Mouse (Mus musculus) limb, embryonic 13.5 days (tissue): ENCODE measurements around the gene Rab3ip. TPM values are rescaled to one million over a fixed set of nuclear protein-coding genes. Genes with fewer than 3 reads are reported as not detected.

Experiments
- ATAC-seq: fragments of 200-750 bp; cut with Nextera tagmentation; 2 replicates; pipeline ENCODE4 v1.8.0; 2017; ENCODE audit warnings: low read depth, moderate number of reproducible peaks, moderate TSS enrichment; ENCODE audit not compliant: low FRiP score
- H3K27ac ChIP-seq: fragments of 300-500 bp; sonication (generic); 2 replicates; pipeline ENCODE4 v1.5.1; 2015; ENCODE audit warnings: inconsistent platforms, mild to moderate bottlenecking, moderate library complexity
- H3K27me3 ChIP-seq: fragments of 300-500 bp; sonication (generic); 2 replicates; pipeline ENCODE4 v1.6.1; 2015; ENCODE audit warnings: mild to moderate bottlenecking, inconsistent platforms
- H3K36me3 ChIP-seq: fragments of 300-500 bp; sonication (generic); 2 replicates; pipeline ENCODE4 v1.6.1; 2015; ENCODE audit warnings: inconsistent platforms, mild to moderate bottlenecking, moderate library complexity
- H3K4me1 ChIP-seq: fragments of 300-500 bp; sonication (generic); 2 replicates; pipeline ENCODE4 v1.6.1; 2015; ENCODE audit warnings: inconsistent platforms
- H3K4me2 ChIP-seq: fragments of 300-500 bp; sonication (generic); replicated peaks from 2 replicates; pipeline ENCODE4 v1.6.1; 2015; ENCODE audit warnings: inconsistent platforms, mild to moderate bottlenecking, moderate library complexity
- H3K4me3 ChIP-seq: fragments of 300-500 bp; sonication (generic); 2 replicates; pipeline ENCODE4 v1.5.1; 2015; ENCODE audit warnings: moderate library complexity, mild to moderate bottlenecking, inconsistent platforms
- H3K9ac ChIP-seq: fragments of 300-500 bp; sonication (generic); 2 replicates; pipeline ENCODE4 v1.6.1; 2015; ENCODE audit warnings: mild to moderate bottlenecking, inconsistent platforms
- H3K9me3 ChIP-seq: fragments of 300-500 bp; sonication (generic); 2 replicates; pipeline ENCODE4 v1.6.1; 2016; ENCODE audit warnings: inconsistent platforms
- WGBS: fragments of 180-500 bp; shearing (Covaris S2); methylation state at CpG from one replicate; pipeline ENCODE4 v1.1.7; 2015; 5-methylcytosine and 5-hydroxymethylcytosine counted together
- polyA plus RNA-seq: library from polyadenylated mRNA; unstranded; fragments of >200 nt; fragmentation: Nextera tagmentation; extraction: Ambion mirVana; gene quantifications from 2 replicates; pipeline ENCODE4 v1.2.1, GENCODE M21; 2015

The Rab3ip gene
- polyA plus RNA-seq, 1 experiment from 2014 or later, result 40.4 TPM

DNA sequence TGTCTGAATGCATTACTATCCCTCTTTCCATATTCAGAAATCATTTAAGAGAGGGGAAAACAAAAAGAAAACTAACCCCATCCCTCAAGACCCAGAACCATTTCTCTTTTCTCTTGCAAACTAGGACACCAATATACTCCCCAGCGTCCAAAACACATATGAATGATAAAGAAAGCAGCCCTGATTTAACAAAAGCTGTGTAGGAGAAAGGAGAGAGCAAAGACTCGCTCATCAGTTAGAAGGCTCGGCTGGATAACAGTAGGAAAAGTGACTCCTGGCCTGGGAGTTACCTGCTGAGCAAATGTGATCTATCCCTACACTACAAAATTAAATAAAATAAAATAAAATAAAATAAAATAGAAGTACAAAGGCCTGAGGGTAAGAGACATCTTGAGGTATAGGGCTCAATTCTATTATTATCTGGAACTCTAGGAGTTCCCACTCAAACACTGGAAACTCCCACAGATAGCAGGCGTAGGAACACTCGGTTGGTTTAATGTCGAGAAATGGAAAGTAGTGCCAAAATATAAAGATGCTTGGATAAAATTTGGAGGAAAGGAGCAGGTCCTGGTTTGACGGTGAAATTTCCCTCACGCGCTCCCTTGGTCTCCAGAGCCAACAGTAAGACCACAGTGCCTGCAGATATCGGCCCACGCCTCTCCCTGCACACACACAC is 6.1 kb upstream of the Rab3ip start:
- H3K27me3 ChIP-seq, result no peaks in the 10 kb centered on the region
- H3K36me3 ChIP-seq, result 0 out of 2 replicates have a peak, but pooled peaks cover 8% of the 10 kb centered on the region
- WGBS, result 90% methylated on average over 11 of the region's 11 CpGs
- H3K4me2 ChIP-seq, result no peak overlapping the region
- no peak overlapping the region for H3K4me3 ChIP-seq
- H3K9ac ChIP-seq, result no peak overlapping the region
- no peak for ATAC-seq
- no peaks in the 10 kb centered on the region for H3K9me3 ChIP-seq
- H3K4me1 ChIP-seq, result 0 out of 2 replicates have a peak, but pooled peaks cover 4% of the 10 kb centered on the region
- no peak overlapping the region for H3K27ac ChIP-seq

DNA sequence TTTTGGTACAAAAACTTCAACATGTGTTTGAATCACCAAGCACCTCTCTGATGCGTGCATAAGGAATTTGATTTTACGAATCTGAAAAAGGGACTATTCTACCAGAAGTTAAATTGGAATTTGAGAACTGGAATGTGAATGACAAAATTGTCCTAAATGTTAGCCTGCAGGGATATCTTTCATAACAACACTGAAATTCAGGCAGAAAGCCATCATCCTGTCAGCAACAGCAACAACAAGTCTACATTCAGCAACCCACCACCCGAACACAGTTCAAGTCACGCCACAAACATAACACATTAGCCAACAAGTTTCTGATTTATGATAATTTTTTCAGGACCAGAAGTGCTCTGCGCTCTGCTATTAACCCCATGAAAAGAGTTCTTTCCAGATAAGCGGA is 4.6 kb upstream of the Rab3ip start:
- 0 out of 2 replicates have a peak, but pooled peaks cover 8% of the 10 kb centered on the region for H3K36me3 ChIP-seq
- H3K27me3 ChIP-seq, result no peaks in the 10 kb centered on the region
- peaks cover 7% of the 10 kb centered on the region; the same call in 1 of the 2 replicates for H3K4me1 ChIP-seq
- H3K9ac ChIP-seq, result no peak overlapping the region
- H3K27ac ChIP-seq, result no peak overlapping the region
- H3K9me3 ChIP-seq, result no peaks in the 10 kb centered on the region
- H3K4me2 ChIP-seq, result no peak overlapping the region
- WGBS, result 85% methylated on average over 6 of the region's 6 CpGs
- ATAC-seq, result no peak
- H3K4me3 ChIP-seq, result no peak overlapping the region

DNA sequence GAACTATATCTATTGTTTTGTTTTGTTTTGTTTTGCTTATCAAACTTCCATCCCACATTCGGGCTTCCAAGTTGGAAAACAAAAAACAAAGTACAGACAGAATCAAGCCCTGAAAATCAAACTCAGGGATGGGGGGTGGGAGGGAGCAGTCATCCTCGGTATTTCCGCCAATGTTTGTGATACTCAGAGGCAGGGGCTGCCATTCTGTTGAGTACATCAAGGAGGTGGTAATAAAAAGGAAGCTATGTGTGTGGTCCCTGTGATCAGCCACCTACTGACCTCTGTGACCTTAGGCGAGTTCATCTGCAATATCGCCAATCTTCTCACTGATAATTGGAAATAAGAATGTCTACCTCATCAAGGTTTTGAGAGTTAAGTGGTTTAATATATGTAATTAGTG is 317 bp upstream of the Rab3ip start:
- H3K9ac ChIP-seq, result no peak overlapping the region
- no peak overlapping the region for H3K27ac ChIP-seq
- H3K9me3 ChIP-seq, result no peaks in the 10 kb centered on the region
- peaks cover 39% of the 10 kb centered on the region for H3K4me1 ChIP-seq
- WGBS, result 20% methylated on average over 5 of the region's 5 CpGs
- peak overlapping the region; percentile 78 for H3K4me3 ChIP-seq
- H3K4me2 ChIP-seq, result peak overlapping the region; percentile 69
- H3K27me3 ChIP-seq, result no peaks in the 10 kb centered on the region
- 0 out of 2 replicates have a peak, but pooled peaks cover 5% of the 10 kb centered on the region for H3K36me3 ChIP-seq
- no peak for ATAC-seq

DNA sequence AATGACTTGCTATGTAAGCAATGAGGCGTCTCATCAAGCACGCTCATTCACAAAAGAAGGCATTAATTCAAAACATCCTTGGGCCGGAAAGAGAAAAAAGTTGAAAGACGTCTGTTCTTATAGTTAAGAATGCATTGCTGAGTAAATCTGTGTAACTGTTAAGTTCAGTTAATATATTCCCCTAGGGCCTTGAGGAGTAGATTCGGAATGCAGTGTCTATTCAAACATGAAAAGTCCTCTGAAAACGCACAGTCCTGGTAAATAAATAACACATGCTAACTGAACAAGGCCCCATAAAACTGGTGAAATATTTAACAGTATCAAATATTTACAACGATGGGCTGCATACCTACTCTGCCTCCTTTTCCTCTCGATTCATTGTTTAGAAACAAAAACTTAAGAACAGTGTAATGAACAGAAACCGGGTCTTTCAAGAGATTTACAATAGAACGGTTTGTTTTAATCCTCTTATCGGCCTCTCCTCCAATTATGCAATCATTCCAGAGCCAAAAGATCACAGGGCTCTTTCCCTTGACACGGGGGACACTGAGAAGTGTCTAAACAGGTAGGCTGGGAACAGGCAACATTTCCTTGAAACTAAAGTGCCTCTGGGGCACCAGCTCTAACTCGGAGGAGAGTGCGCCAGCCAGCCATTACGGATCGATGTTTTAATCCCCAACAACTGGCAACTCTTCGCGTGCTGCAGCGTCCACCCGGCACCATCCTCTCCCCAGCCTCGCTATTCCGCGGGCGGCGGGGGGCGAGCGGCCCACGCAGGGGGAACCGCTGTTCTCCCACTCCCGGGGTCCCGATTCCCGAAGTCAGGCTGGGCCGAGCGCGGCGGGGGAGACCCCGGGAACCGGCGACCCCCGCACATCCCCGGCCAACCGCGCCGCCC is 1.2 kb downstream of the Rab3ip start:
- Histone ChIP-seq H3K4me2 (peak overlapping the region; percentile 69), H3K27me3 (no peaks in the 10 kb centered on the region), H3K9me3 (no peaks in the 10 kb centered on the region), H3K27ac (peak overlapping the region; percentile 70), H3K4me3 (peak overlapping the region; percentile 78), H3K4me1 (peaks cover 47% of the 10 kb centered on the region), H3K9ac (peak overlapping the region; percentile 84), H3K36me3 (0 out of 2 replicates have a peak, but pooled peaks cover 3% of the 10 kb centered on the region)
- WGBS, result under 1% methylated on average over 44 of the region's 44 CpGs
- ATAC-seq, result no peak

DNA sequence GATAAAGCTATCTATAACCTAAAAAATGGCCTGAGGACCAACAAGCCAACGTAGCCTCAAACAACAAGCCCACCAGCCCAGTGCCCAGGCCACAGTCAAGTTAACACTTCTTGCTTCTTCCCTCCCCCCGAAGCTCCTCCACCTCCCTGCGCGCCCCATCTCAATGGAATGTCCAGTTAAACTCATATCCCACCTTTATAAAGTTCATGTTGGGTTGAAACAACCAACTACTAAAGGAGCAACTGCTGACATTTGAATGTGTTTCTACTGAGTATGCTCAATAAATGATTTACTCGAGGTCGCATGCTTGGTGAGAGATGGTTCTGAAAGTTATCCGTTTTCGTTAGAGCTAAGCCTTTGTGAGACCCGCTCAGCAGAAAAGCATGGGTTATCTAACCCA is 2.2 kb downstream of the Rab3ip start:
- H3K9ac ChIP-seq, result no peak overlapping the region
- no peak for ATAC-seq
- 78% methylated on average over 9 of the region's 9 CpGs for WGBS
- peaks cover 47% of the 10 kb centered on the region for H3K4me1 ChIP-seq
- H3K4me3 ChIP-seq, result peak overlapping the region; percentile 78
- H3K27ac ChIP-seq, result no peak overlapping the region
- H3K4me2 ChIP-seq, result peak overlapping the region; percentile 69
- no peaks in the 10 kb centered on the region for H3K9me3 ChIP-seq
- no peaks in the 10 kb centered on the region for H3K27me3 ChIP-seq
- 0 out of 2 replicates have a peak, but pooled peaks cover 3% of the 10 kb centered on the region for H3K36me3 ChIP-seq

DNA sequence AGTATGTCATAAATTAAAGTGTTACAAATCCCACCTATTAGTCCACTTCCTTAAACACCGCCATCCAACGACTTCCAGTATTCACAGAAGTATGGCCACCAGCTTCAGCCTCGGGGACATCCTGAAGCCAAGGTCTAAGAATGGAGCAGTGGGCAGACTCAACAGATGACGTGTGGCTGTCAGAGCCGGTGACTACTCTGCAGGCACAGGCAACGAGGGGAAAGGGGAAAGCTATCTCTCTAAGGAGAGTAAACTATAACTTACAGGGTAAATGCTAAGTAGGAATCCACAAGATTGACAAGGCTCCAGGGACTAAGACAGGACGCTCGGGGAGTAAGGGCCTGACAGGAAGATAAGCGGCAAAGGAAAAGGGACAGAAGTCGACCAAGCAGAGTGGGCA is 5.6 kb downstream of the Rab3ip start:
- no peak for ATAC-seq
- H3K4me2 ChIP-seq, result no peak overlapping the region
- H3K36me3 ChIP-seq, result peaks cover 9% of the 10 kb centered on the region
- no peak overlapping the region for H3K9ac ChIP-seq
- H3K27me3 ChIP-seq, result no peaks in the 10 kb centered on the region
- H3K9me3 ChIP-seq, result peaks cover 11% of the 10 kb centered on the region
- WGBS, result 65% methylated on average over 10 of the region's 10 CpGs
- H3K4me1 ChIP-seq, result peaks cover 44% of the 10 kb centered on the region
- no peak overlapping the region for H3K4me3 ChIP-seq
- H3K27ac ChIP-seq, result no peak overlapping the region

DNA sequence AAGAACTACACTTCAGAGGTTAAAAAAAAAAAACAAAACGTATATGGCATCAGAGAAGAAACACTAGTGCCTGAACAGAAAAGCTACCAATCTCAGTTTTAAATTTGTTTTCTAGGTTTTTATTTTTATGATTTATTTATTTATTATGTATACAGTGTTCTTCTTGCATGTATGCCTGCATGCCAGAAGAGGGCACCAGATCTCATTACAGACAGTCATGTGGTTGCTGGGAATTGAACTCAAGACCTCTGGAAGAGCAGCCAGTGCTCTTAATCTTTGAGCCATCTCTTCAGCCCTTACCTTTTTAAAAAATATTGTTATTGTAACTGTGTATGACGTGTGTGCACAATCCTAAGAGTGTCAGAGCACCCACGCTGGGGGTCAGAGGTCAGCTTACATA is 6.4 kb downstream of the Rab3ip start:
- no peak overlapping the region for H3K27ac ChIP-seq
- H3K9me3 ChIP-seq, result peaks cover 11% of the 10 kb centered on the region
- H3K4me1 ChIP-seq, result peaks cover 40% of the 10 kb centered on the region
- H3K4me3 ChIP-seq, result no peak overlapping the region
- H3K27me3 ChIP-seq, result no peaks in the 10 kb centered on the region
- no peak overlapping the region for H3K9ac ChIP-seq
- ATAC-seq, result no peak
- 91% methylated on average over 3 of the region's 3 CpGs for WGBS
- H3K36me3 ChIP-seq, result peaks cover 10% of the 10 kb centered on the region
- no peak overlapping the region for H3K4me2 ChIP-seq

DNA sequence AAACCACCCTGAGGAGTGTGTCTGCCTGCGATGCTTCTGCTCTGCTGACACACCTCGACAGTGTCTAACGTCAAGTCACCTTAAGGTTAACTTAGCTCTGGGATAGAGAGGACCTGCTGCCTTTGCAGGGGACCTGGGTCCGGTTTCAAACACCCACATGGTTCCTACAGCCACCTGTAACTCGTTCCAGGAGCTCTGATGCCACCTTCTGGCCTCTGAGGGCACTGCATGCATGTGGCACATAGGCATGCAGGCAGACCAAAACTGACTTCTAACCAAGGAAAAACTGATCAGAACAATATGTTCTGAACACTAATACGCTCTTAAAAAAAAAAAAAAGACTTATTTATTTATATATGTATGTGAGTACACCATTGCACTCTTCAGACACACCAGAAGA is 7.5 kb downstream of the Rab3ip start:
- H3K4me1 ChIP-seq, result peaks cover 29% of the 10 kb centered on the region
- WGBS, result 93% methylated on average over 6 of the region's 6 CpGs
- H3K4me2 ChIP-seq, result no peak overlapping the region
- no peak for ATAC-seq
- H3K9ac ChIP-seq, result no peak overlapping the region
- H3K36me3 ChIP-seq, result peaks cover 22% of the 10 kb centered on the region
- H3K27ac ChIP-seq, result no peak overlapping the region
- H3K9me3 ChIP-seq, result peaks cover 11% of the 10 kb centered on the region
- H3K27me3 ChIP-seq, result no peaks in the 10 kb centered on the region
- H3K4me3 ChIP-seq, result no peak overlapping the region

DNA sequence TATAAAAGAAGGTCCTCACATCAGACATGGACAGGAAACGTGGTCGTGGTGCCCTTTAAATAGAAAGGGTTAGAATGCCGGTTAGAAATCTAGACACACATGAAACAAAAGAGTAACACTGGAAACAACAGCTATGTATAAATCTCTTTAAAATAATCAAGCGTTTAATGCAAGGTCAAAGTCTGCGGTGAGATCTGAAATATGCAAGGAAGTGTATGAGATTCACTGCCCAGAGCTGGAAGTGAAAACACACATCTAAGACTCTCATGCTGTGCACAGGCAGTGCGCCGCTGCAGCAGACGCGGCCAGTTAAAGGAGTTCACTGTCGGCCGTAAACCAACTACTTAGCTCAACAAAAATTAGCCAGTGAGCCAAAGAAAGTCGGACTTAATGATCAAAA is 15.5 kb downstream of the Rab3ip start:
- peaks cover 50% of the 10 kb centered on the region for H3K36me3 ChIP-seq
- 51% methylated on average over 12 of the region's 12 CpGs for WGBS

DNA sequence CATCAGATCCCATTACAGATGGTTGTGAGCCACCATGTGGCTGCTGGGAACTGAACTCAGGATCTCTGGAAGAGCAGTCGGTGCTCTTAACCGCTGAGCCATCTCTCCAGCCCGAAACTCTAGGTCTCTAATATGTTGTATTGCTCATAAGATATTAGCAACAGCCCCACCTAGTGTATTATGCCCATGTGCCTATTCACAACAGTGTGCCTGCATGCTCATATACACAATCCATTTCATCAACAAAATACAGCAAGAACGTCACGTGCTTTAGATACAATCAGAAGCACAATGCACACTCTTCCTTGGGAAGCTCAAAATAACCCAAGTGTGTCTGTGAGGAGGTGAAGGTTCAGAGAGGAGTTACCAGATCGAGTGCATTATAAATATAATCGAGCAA is 16.8 kb downstream of the Rab3ip start:
- WGBS, result 92% methylated on average over 7 of the region's 7 CpGs
- H3K36me3 ChIP-seq, result peaks cover 49% of the 10 kb centered on the region

More for the DNA sequence above, 15.5 kb downstream of the Rab3ip start:
- Histone ChIP-seq H3K4me2 (no peak overlapping the region), H3K9me3 (no peaks in the 10 kb centered on the region), H3K4me3 (no peak overlapping the region), H3K27ac (no peak overlapping the region), H3K4me1 (no peaks in the 10 kb centered on the region), H3K27me3 (no peaks in the 10 kb centered on the region), H3K9ac (no peak overlapping the region)
- ATAC-seq, result no peak

DNA sequence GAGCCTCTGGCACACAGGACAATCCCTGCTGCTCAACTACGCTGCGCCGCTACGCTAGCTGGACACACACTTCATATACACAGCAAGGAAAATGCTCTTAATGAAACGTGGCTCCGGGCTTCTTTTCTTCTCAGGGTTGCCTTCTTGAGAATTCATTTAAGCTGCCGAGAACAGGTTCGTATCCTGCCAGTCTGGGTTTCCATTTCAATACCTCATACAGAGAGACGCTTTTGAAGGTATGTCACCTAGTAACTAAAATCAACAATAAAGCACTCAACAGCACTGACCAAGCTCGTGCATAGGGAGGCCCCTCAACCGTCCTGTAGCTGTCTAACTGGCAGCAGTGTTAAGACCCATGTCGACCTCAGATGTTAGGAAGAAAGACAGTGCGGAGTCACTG is 18.2 kb downstream of the Rab3ip start:
- 86% methylated on average over 13 of the region's 13 CpGs for WGBS

More for the DNA sequence above, 16.8 kb downstream of the Rab3ip start:
- no peak overlapping the region for H3K9ac ChIP-seq
- H3K27ac ChIP-seq, result no peak overlapping the region
- ATAC-seq, result no peak
- H3K27me3 ChIP-seq, result no peaks in the 10 kb centered on the region
- no peak overlapping the region for H3K4me2 ChIP-seq
- H3K4me3 ChIP-seq, result no peak overlapping the region
- no peaks in the 10 kb centered on the region for H3K4me1 ChIP-seq
- H3K9me3 ChIP-seq, result no peaks in the 10 kb centered on the region

DNA sequence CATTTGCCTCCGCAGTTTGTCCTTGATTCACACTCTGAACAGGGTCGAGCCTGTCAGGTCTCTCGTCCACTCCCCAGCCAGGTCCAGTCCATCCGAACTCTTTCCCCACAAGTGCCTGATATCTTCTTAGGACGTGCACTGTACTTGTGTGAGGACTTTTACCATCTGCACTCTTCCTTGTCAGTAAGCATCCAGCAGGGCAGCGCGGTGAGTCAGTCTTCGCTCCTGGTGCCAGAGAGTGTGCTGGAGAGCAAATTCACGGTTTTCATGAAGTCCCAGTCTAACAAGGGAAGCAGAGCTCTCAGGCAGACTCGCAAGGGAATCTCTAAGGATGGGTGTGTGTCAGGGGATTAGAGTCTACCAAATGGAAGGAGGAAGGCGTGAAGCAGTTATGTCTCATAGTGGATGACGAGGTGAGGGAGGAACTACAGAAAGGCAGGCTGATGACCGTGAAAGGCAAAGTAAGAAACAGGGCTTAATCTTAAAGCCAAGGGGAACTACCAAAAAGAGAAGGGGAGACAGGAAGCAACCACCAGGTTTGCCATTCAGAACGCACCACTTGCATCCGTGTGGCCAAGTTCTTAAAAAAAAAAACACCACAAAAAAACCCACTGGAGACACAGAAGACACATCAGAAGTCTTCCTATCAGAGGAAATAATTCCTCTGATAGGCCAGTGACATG is 18.9 kb downstream of the Rab3ip start:
- H3K27me3 ChIP-seq, result no peaks in the 10 kb centered on the region
- 82% methylated on average over 15 of the region's 15 CpGs for WGBS
- no peak overlapping the region for H3K4me3 ChIP-seq
- H3K4me2 ChIP-seq, result no peak overlapping the region
- peaks cover 44% of the 10 kb centered on the region for H3K36me3 ChIP-seq
- no peaks in the 10 kb centered on the region for H3K9me3 ChIP-seq
- ATAC-seq, result no peak
- no peaks in the 10 kb centered on the region for H3K4me1 ChIP-seq
- no peak overlapping the region for H3K9ac ChIP-seq
- no peak overlapping the region for H3K27ac ChIP-seq

More for the DNA sequence above, 18.2 kb downstream of the Rab3ip start:
- H3K4me1 ChIP-seq, result no peaks in the 10 kb centered on the region
- peaks cover 44% of the 10 kb centered on the region for H3K36me3 ChIP-seq
- no peak overlapping the region for H3K4me2 ChIP-seq
- no peak overlapping the region for H3K27ac ChIP-seq
- H3K9ac ChIP-seq, result no peak overlapping the region
- H3K4me3 ChIP-seq, result no peak overlapping the region
- no peaks in the 10 kb centered on the region for H3K27me3 ChIP-seq
- no peaks in the 10 kb centered on the region for H3K9me3 ChIP-seq
- ATAC-seq, result no peak
